Mouse (Mus musculus) hindbrain, embryonic 14.5 days (tissue): ENCODE results near the gene Coasy. TPM values are rescaled to one million over a fixed set of nuclear protein-coding genes. Genes with fewer than 3 reads are reported as not detected.
A peak's percentile ranks its signal among the peaks of the same experiment; 100 is the strongest.

ENCODE experiments used
- ATAC-seq: fragments of 200-750 bp; cut with Nextera tagmentation; 2 replicates; pipeline ENCODE4 v1.8.0; 2017; ENCODE audit warnings: moderate number of reproducible peaks, mild to moderate bottlenecking, moderate TSS enrichment, moderate library complexity; ENCODE audit not compliant: low FRiP score
- DNase-seq: peaks from one replicate; pipeline ENCODE4 v3.0.0-alpha.2; 2015; ENCODE audit warnings: low spot score
- H3K27ac ChIP-seq: fragments of 300-500 bp; sonication (generic); 2 replicates; pipeline ENCODE4 v1.5.1; 2014; ENCODE audit warnings: mild to moderate bottlenecking, moderate library complexity
- H3K27me3 ChIP-seq: fragments of 300-500 bp; sonication (generic); 2 replicates; pipeline ENCODE4 v1.6.1; 2014; ENCODE audit warnings: mild to moderate bottlenecking, low read length, mixed read lengths; ENCODE audit not compliant: control insufficient read depth, insufficient read depth
- H3K36me3 ChIP-seq: fragments of 300-500 bp; sonication (generic); replicated peaks from 2 replicates; pipeline ENCODE4 v1.6.1; 2014; ENCODE audit not compliant: control insufficient read depth, insufficient read depth
- H3K4me1 ChIP-seq: fragments of 300-500 bp; sonication (generic); replicated peaks from 2 replicates; pipeline ENCODE4 v1.6.1; 2014; ENCODE audit warnings: antibody characterized with exemption, low read length, mixed read lengths; ENCODE audit not compliant: control insufficient read depth, insufficient read depth
- H3K4me2 ChIP-seq: fragments of 300-500 bp; sonication (generic); replicated peaks from 2 replicates; pipeline ENCODE4 v1.6.1; 2014; ENCODE audit warnings: mild to moderate bottlenecking, moderate library complexity
- H3K4me3 ChIP-seq: fragments of 300-500 bp; sonication (generic); replicated peaks from 2 replicates; pipeline ENCODE4 v1.5.1; 2014; ENCODE audit warnings: mild to moderate bottlenecking, low read length
- H3K9ac ChIP-seq: fragments of 300-500 bp; sonication (generic); 2 replicates; pipeline ENCODE4 v1.6.1; 2014
- H3K9me3 ChIP-seq: fragments of 300-500 bp; sonication (generic); 2 replicates; pipeline ENCODE4 v1.6.1; 2016; ENCODE audit warnings: low read length; ENCODE audit not compliant: control insufficient read depth
- WGBS: fragments of 180-500 bp; shearing (Covaris S2); extraction: QIAGEN DNeasy Blood & Tissue Kit; methylation state at CpG from one replicate; pipeline ENCODE4 v1.1.7; 2014; 5-methylcytosine and 5-hydroxymethylcytosine counted together
- polyA plus RNA-seq: library from polyadenylated mRNA; unstranded; fragments of >200 nt; fragmentation: Nextera tagmentation; extraction: Ambion mirVana; gene quantifications from 2 replicates; pipeline ENCODE4 v1.2.1, GENCODE M21; 2014

Coasy gene
- 37.2 and 45.3 TPM in 2 replicates for polyA plus RNA-seq

GRCm38 (mm10) chr11:101082208-101083082 lies at the start of gene Coasy:
Gene Coasy, plus strand, starts transcription at chr11:101082565.
- WGBS: under 1% methylated on average over 50 of the region's 51 CpGs
- DNase-seq (peak; percentile 89), ATAC-seq (peak; percentile 91)
- Histone ChIP-seq H3K9me3 (no peaks in the 10 kb centered on the region), H3K9ac (peak within 1 kb of the TSS; percentile 88), H3K27me3 (peaks cover 40% of the 10 kb centered on the region), H3K4me2 (peak within 1 kb of the TSS; percentile 92), H3K4me1 (peaks cover 27% of the 10 kb centered on the region), H3K36me3 (peaks cover 8% of the 10 kb centered on the region; the same call in 1 of the 2 replicates), H3K27ac (peak within 1 kb of the TSS; percentile 85), H3K4me3 (peak within 1 kb of the TSS; percentile 67)

- Histone ChIP-seq H3K27ac (no peak overlapping the region), H3K4me1 (no peaks in the 10 kb centered on the region), H3K27me3 (no peaks in the 10 kb centered on the region), H3K9ac (no peak overlapping the region), H3K4me2 (no peak overlapping the region), H3K36me3 (peaks cover 99% of the 10 kb centered on the region), H3K4me3 (no peak overlapping the region), H3K9me3 (no peaks in the 10 kb centered on the region)
- DNase-seq: no peak
- 96% methylated on average over 17 of the region's 17 CpGs for WGBS
- no peak for ATAC-seq
Observed at GRCm38 (mm10) chr11:101033856-101034500, 48.4 kb upstream of the Coasy start.

DNA sequence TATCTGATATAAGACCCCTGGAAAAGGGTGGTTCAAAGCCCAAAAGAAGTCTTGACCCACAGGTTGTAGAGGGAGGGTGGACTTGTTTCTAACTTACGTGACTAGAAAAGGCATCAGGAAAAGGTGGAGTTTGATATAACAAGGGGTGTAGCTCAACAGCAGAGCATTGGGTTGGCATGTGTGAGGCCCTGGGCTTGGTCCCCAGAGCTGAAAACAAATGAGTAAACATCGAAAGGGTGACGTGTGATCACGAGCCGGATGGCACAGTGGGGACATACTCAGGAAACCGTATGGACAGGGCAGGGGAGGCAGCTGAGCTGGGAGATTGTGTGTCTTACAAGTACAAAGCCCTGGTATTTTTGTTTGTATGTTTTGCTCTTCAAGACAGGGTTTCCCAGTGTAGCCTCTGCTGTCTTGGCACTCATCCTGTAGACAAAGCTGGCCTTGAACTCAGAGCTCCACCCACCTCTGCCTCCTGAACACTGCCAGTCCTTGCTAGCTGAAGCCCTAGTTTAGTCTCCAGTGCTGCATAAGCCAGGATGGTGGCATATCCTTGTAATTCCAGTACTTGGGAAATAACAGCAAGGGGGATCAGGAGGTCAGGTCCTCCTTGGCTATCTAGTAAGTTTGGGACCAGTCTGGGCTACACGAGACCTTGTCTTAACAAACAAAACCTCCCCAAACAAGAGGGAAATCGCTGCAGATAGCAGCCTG lies 47.6 kb upstream of the Coasy start:
- 92% methylated on average over 8 of the region's 8 CpGs for WGBS
- H3K9ac ChIP-seq: no peak overlapping the region
- DNase-seq (no peak), ATAC-seq (no peak)
- no peak overlapping the region for H3K4me3 ChIP-seq
- H3K9me3 ChIP-seq: no peaks in the 10 kb centered on the region
- no peak overlapping the region for H3K4me2 ChIP-seq
- H3K27me3 ChIP-seq: no peaks in the 10 kb centered on the region
- H3K4me1 ChIP-seq: no peaks in the 10 kb centered on the region
- H3K27ac ChIP-seq: no peak overlapping the region
- peaks cover 100% of the 10 kb centered on the region for H3K36me3 ChIP-seq

DNA sequence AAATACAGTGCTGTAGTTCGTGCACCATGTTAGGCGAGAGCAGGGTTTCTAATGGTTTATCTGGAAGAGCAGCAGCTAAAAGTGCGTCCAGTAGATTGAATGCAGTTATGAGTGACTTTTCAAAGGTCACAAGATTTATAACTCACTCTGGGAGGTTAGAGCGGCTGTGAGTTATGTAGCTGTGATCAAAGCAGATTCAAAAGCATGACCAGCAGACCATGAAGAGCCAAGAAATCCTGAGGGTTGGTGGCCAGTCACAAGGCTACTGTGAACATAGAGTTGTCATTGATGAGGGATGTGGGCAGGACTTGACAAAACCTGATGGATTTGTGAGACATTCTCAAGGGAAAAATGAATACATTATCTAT lies 47.1 kb upstream of the Coasy start:
- H3K27ac ChIP-seq: no peak overlapping the region
- no peak overlapping the region for H3K4me2 ChIP-seq
- no peak overlapping the region for H3K9ac ChIP-seq
- WGBS: 86% methylated on average over 4 of the region's 4 CpGs
- no peaks in the 10 kb centered on the region for H3K9me3 ChIP-seq
- peaks cover 100% of the 10 kb centered on the region for H3K36me3 ChIP-seq
- no peaks in the 10 kb centered on the region for H3K4me1 ChIP-seq
- no peak overlapping the region for H3K4me3 ChIP-seq
- ATAC-seq (no peak), DNase-seq (no peak)
- no peaks in the 10 kb centered on the region for H3K27me3 ChIP-seq

DNA sequence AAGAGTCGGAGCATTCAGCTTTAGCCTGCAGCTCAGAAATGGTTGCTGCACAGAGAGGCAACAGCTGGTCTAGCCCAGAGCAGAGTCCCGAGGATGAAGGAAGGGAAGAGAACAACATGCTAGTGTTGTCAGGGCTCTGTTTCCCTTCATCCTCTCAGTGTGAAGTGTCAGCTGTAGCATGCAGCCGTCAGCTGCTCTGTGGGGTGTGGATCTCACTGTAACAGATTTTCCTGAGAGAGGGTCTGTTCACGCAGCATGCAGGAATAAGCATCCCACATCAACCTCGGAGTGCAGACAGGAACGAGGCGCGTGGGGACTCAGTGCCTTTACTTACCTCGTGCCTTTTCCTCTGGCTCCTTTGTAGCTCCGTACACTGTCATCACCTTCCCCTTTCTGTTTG lies 44.6 kb upstream of the Coasy start:
- no peak for ATAC-seq
- H3K36me3 ChIP-seq: peaks cover 100% of the 10 kb centered on the region
- WGBS: 76% methylated on average over 10 of the region's 10 CpGs

GRCm38 (mm10) chr11:101045826-101046225 lies 36.5 kb upstream of the Coasy start:
- H3K9me3 ChIP-seq: no peaks in the 10 kb centered on the region
- no peak overlapping the region for H3K9ac ChIP-seq
- no peak overlapping the region for H3K27ac ChIP-seq
- H3K4me3 ChIP-seq: no peak overlapping the region
- no peaks in the 10 kb centered on the region for H3K4me1 ChIP-seq
- 95% methylated on average over 4 of the region's 4 CpGs for WGBS
- H3K36me3 ChIP-seq: peaks cover 99% of the 10 kb centered on the region
- no peaks in the 10 kb centered on the region for H3K27me3 ChIP-seq
- no peak for DNase-seq
- H3K4me2 ChIP-seq: no peak overlapping the region
- ATAC-seq: no peak

More for the DNA sequence above, 44.6 kb upstream of the Coasy start:
- H3K4me3 ChIP-seq: no peak overlapping the region
- H3K4me1 ChIP-seq: no peaks in the 10 kb centered on the region
- H3K9me3 ChIP-seq: no peaks in the 10 kb centered on the region
- DNase-seq: no peak
- H3K4me2 ChIP-seq: no peak overlapping the region
- H3K27me3 ChIP-seq: no peaks in the 10 kb centered on the region
- no peak overlapping the region for H3K9ac ChIP-seq
- no peak overlapping the region for H3K27ac ChIP-seq

DNA sequence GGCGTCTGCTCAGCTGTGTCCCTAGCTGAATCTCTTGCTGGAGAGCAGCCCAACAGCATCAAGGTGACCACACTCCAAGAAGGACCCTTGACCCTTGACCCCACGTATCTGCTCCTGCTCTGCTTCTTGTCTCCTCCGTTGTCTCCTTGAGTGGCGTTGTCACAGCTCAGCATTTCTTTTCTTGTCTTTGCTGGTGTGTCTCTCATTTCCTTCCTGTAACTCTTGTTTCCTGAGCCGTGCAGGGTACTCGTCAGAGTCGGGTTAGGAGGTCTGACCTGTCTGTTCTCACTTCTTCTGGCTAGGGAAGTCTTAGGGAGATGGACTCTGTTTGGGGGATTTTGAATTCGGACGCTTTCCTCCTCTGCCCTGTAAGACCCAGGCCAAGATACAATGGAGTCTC lies 35.9 kb upstream of the Coasy start:
- no peak for ATAC-seq
- WGBS: 71% methylated on average over 9 of the region's 9 CpGs
- Histone ChIP-seq H3K4me1 (no peaks in the 10 kb centered on the region), H3K4me3 (no peak overlapping the region), H3K9ac (no peak overlapping the region), H3K4me2 (no peak overlapping the region), H3K27ac (no peak overlapping the region), H3K36me3 (peaks cover 99% of the 10 kb centered on the region), H3K9me3 (no peaks in the 10 kb centered on the region), H3K27me3 (no peaks in the 10 kb centered on the region)
- DNase-seq: no peak

DNA sequence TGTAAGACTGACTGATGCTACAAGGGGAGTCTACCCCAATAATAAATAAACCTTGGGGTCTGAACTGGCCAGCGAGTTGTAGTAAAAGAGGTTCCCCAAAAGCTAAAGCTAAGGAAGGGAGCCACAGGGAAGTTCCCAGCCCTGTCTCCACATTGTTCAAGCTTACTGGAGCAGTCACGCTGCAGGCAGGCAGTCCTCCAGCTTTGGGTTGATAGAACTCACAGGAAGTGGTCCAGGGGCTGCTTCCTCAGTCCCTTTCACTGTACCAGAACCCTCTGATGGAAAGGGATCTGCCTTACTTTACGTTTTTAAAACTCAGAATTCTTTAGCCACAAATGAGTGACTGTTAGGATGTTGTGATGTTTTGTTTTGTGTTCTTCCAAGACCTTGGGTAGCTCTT lies 34.9 kb upstream of the Coasy start:
- 86% methylated on average over 3 of the region's 3 CpGs for WGBS
- ATAC-seq (no peak), DNase-seq (no peak)
- H3K4me2 ChIP-seq: no peak overlapping the region
- H3K4me3 ChIP-seq: no peak overlapping the region
- no peaks in the 10 kb centered on the region for H3K9me3 ChIP-seq
- H3K9ac ChIP-seq: no peak overlapping the region
- H3K4me1 ChIP-seq: no peaks in the 10 kb centered on the region
- peaks cover 99% of the 10 kb centered on the region for H3K36me3 ChIP-seq
- no peaks in the 10 kb centered on the region for H3K27me3 ChIP-seq
- H3K27ac ChIP-seq: no peak overlapping the region

- Histone ChIP-seq H3K4me2 (no peak overlapping the region), H3K27ac (no peak overlapping the region), H3K36me3 (peaks cover 98% of the 10 kb centered on the region), H3K4me3 (no peak overlapping the region), H3K4me1 (no peaks in the 10 kb centered on the region), H3K9me3 (no peaks in the 10 kb centered on the region), H3K27me3 (no peaks in the 10 kb centered on the region), H3K9ac (no peak overlapping the region)
- DNase-seq: no peak
- ATAC-seq: no peak
- WGBS: 83% methylated on average over 9 of the region's 9 CpGs
Observed at GRCm38 (mm10) chr11:101050359-101050758, 32.0 kb upstream of the Coasy start.
